Mouse (Mus musculus): ENCODE data around the gene Rasl10a. TPM values are rescaled to one million over a fixed set of nuclear protein-coding genes. Genes with fewer than 3 reads are reported as not detected.

Gene Rasl10a
- polyA plus RNA-seq, 1 experiment from 2014 or later = 0.75 TPM

DNA sequence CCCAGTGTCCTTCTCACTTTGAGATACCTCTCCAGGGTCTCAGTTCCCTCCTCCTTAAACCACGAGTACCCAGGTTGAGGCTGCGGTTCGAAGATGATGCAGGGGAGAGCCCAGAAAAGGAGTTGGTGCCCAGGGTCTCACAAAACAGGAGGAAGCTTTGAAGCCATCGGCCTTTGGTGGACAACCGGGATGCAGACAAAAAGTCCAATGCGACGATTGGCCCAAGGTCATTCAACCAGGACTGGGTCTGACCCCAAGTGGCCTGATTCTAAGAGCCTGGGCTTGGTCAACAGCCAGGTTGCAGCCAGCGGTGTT lies 430 bp upstream of the Rasl10a start:
- Histone ChIP-seq H3K9ac (ENCODE audit: low read depth, low read length) (no peak overlapping the region), H3K27ac (ENCODE audit: low read depth, low read length) (no peak overlapping the region), H3K4me3 (ENCODE audit: low read depth, low read length) (peak overlapping the region; percentile 54), H3K9me3 (ENCODE audit: control insufficient read depth, low read length) (no peaks in the 10 kb centered on the region), H3K4me2 (peak overlapping the region; percentile 86), H3K36me3 (ENCODE audit: control insufficient read depth, insufficient read depth, low read length) (no peaks in the 10 kb centered on the region), H3K27me3 (replicated peaks; ENCODE audit: control insufficient read depth, insufficient read depth, low read length) (peaks cover 72% of the 10 kb centered on the region), H3K4me1 (replicated peaks; ENCODE audit: control insufficient read depth, insufficient read depth, low read length) (peaks cover 33% of the 10 kb centered on the region)
- no peak for ATAC-seq (replicated peaks; ENCODE audit: low FRiP score)
- 22% methylated on average over 8 of the region's 8 CpGs for WGBS
- DNase-seq (ENCODE audit: low spot score) = no peak

- DNase-seq (ENCODE audit: low spot score) (no peak), ATAC-seq (replicated peaks; ENCODE audit: low FRiP score) (no peak)
- Histone ChIP-seq H3K27me3 (replicated peaks; ENCODE audit: control insufficient read depth, insufficient read depth, low read length) (peaks cover 84% of the 10 kb centered on the region), H3K4me3 (ENCODE audit: low read depth, low read length) (no peak overlapping the region), H3K4me1 (replicated peaks; ENCODE audit: control insufficient read depth, insufficient read depth, low read length) (peaks cover 36% of the 10 kb centered on the region), H3K9ac (ENCODE audit: low read depth, low read length) (no peak overlapping the region), H3K27ac (ENCODE audit: low read depth, low read length) (no peak overlapping the region), H3K9me3 (ENCODE audit: control insufficient read depth, low read length) (no peaks in the 10 kb centered on the region), H3K36me3 (ENCODE audit: control insufficient read depth, insufficient read depth, low read length) (no peaks in the 10 kb centered on the region), H3K4me2 (no peak overlapping the region)
- 37% methylated on average over 9 of the region's 9 CpGs for WGBS
Measured at GRCm38 (mm10) chr11:5058783-5059182, 855 bp downstream of the Rasl10a start.

DNA sequence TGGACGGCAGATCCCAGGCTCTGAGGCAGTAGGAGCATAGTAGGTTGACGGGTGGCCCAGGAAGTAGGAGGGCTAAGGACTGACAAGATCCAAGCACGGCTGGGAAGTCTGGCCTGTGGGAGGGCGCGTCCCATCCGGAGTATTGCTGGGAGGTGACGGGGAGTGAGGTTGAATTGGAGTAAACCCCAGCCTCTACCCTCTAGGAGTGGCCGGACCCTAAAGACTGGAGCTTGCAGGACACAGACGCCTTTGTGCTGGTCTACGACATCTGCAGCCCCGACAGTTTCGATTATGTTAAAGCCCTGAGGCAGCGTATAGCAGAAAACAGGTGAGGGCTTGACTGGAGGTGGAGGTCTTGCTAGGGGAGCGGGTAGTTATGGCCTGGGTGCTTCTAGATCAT lies 1.3 kb downstream of the Rasl10a start:
- no peak overlapping the region for H3K9ac ChIP-seq (ENCODE audit: low read depth, low read length)
- no peaks in the 10 kb centered on the region for H3K9me3 ChIP-seq (ENCODE audit: control insufficient read depth, low read length)
- ATAC-seq (replicated peaks; ENCODE audit: low FRiP score) (no peak), DNase-seq (ENCODE audit: low spot score) (no peak)
- 30% methylated on average over 14 of the region's 14 CpGs for WGBS
- no peak overlapping the region for H3K27ac ChIP-seq (ENCODE audit: low read depth, low read length)
- no peaks in the 10 kb centered on the region for H3K36me3 ChIP-seq (ENCODE audit: control insufficient read depth, insufficient read depth, low read length)
- H3K4me1 ChIP-seq (replicated peaks; ENCODE audit: control insufficient read depth, insufficient read depth, low read length) = peaks cover 36% of the 10 kb centered on the region
- no peak overlapping the region for H3K4me2 ChIP-seq
- no peak overlapping the region for H3K4me3 ChIP-seq (ENCODE audit: low read depth, low read length)
- H3K27me3 ChIP-seq (replicated peaks; ENCODE audit: control insufficient read depth, insufficient read depth, low read length) = peaks cover 88% of the 10 kb centered on the region

DNA sequence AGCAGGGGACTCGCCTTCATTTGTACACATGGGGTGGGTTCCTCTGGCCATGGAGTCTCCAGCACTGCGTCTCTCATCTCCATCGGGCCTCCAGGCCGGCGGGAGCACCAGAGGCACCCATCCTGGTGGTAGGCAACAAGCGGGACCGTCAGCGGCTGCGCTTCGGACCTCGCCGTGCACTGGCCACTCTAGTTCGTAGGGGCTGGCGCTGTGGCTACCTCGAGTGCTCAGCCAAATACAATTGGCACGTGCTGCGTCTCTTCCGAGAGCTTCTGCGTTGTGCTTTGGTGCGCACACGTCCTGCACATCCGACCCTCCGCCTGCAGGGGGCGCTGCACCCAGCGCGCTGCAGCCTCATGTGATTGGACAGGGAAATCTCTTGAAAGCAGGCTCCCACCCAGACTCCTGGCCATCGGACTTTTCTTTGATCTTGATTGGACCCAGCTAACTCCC lies 1.8 kb downstream of the Rasl10a start:
- Histone ChIP-seq H3K9me3 (ENCODE audit: control insufficient read depth, low read length) (no peaks in the 10 kb centered on the region), H3K27me3 (replicated peaks; ENCODE audit: control insufficient read depth, insufficient read depth, low read length) (peaks cover 89% of the 10 kb centered on the region), H3K36me3 (ENCODE audit: control insufficient read depth, insufficient read depth, low read length) (no peaks in the 10 kb centered on the region), H3K27ac (ENCODE audit: low read depth, low read length) (no peak overlapping the region), H3K9ac (ENCODE audit: low read depth, low read length) (no peak overlapping the region), H3K4me1 (replicated peaks; ENCODE audit: control insufficient read depth, insufficient read depth, low read length) (peaks cover 36% of the 10 kb centered on the region), H3K4me3 (ENCODE audit: low read depth, low read length) (no peak overlapping the region), H3K4me2 (no peak overlapping the region)
- ATAC-seq (replicated peaks; ENCODE audit: low FRiP score) (no peak), DNase-seq (ENCODE audit: low spot score) (no peak)
- 10% methylated on average over 27 of the region's 27 CpGs for WGBS

DNA sequence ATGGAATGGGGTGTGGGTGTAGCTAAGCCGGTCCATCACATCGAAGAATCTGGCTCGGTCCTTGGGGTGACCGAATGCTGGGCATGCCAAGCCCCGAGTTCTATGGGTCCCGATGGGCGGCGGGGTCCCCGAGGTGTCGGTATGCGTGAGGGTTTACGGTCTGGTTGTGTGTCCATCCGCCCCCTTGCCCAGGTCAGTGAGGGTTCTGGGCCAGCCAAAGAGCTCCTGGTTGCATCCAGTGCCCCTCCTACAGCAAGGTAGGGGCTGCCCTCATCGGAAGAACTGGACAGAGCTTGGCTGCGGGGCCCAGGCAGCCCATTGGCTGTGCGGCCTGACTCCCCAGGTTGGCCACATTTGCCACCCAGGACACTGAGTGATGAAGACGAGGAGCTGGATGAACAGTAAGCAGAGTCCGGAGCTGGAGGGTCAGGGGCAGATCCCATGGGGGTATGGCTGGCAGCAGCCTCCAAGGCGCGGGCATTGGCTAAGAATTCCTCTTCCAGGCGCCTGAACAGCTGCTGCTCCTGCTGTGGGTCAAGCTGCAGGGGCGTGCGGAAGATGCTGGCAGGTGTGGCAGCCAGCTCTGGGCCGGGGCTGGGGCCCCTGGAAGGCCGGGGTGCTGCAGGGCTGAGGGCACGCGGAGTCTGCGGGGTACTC lies 3.0 kb downstream of the Rasl10a start:
- ATAC-seq (replicated peaks; ENCODE audit: low FRiP score) = no peak
- no peaks in the 10 kb centered on the region for H3K36me3 ChIP-seq (ENCODE audit: control insufficient read depth, insufficient read depth, low read length)
- H3K4me3 ChIP-seq (ENCODE audit: low read depth, low read length) = peak overlapping the region; percentile 42
- H3K9me3 ChIP-seq (ENCODE audit: control insufficient read depth, low read length) = no peaks in the 10 kb centered on the region
- H3K27ac ChIP-seq (ENCODE audit: low read depth, low read length) = no peak overlapping the region
- WGBS = 62% methylated on average over 28 of the region's 28 CpGs
- DNase-seq (ENCODE audit: low spot score) = no peak
- peak overlapping the region; percentile 71 for H3K4me2 ChIP-seq
- H3K4me1 ChIP-seq (replicated peaks; ENCODE audit: control insufficient read depth, insufficient read depth, low read length) = peaks cover 36% of the 10 kb centered on the region
- peaks cover 82% of the 10 kb centered on the region for H3K27me3 ChIP-seq (replicated peaks; ENCODE audit: control insufficient read depth, insufficient read depth, low read length)
- H3K9ac ChIP-seq (ENCODE audit: low read depth, low read length) = no peak overlapping the region; the same call in 1 of the 2 replicates

DNA sequence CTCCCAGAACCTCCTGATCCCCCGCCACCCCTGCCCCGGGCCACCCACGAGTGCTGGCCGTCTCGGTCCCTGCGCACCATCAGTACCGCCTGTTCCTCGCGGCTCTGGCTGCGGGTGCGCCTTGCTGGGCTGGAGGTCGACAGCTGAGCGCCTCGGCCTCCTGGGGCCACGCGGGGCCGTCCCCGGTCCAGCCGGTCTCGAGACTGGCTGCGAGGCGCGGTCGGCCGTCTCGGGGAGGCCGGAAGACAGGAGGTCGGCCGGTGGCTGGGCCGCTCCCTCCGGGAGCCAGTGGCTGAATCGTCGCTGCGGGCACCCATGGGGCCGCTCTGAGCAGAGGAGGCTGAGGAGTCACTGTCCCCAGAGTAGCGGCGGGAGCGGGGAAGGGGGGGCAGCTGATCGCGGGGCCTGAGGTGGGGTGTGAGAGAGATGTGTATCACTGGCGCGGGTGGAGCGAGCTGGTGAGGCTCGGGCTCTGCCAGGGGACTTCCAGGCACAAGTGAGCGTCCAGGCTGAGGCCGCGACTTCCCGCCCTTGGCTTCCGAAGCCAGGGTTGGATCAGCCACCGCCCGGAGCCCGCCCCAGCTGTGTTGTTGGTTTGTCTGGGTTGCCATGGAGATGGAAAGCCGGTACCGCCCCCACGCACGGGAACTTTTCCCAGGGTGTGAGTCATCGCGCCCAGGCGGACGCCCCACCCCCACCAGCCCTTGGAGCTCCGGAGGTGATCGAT lies 3.6 kb downstream of the Rasl10a start:
- ATAC-seq (replicated peaks; ENCODE audit: low FRiP score) (peak; percentile 10), DNase-seq (ENCODE audit: low spot score) (peak; percentile 83)
- H3K9me3 ChIP-seq (ENCODE audit: control insufficient read depth, low read length) = no peaks in the 10 kb centered on the region
- peak overlapping the region; percentile 71 for H3K4me2 ChIP-seq
- H3K27me3 ChIP-seq (replicated peaks; ENCODE audit: control insufficient read depth, insufficient read depth, low read length) = peaks cover 75% of the 10 kb centered on the region
- H3K4me3 ChIP-seq (ENCODE audit: low read depth, low read length) = peak overlapping the region; percentile 42
- no peak overlapping the region for H3K27ac ChIP-seq (ENCODE audit: low read depth, low read length)
- peak overlapping the region; percentile 26 for H3K9ac ChIP-seq (ENCODE audit: low read depth, low read length)
- H3K4me1 ChIP-seq (replicated peaks; ENCODE audit: control insufficient read depth, insufficient read depth, low read length) = peaks cover 36% of the 10 kb centered on the region
- WGBS = 7% methylated on average over 62 of the region's 62 CpGs
- H3K36me3 ChIP-seq (ENCODE audit: control insufficient read depth, insufficient read depth, low read length) = no peaks in the 10 kb centered on the region

- Histone ChIP-seq H3K9ac (ENCODE audit: low read depth, low read length) (no peak overlapping the region), H3K36me3 (ENCODE audit: control insufficient read depth, insufficient read depth, low read length) (no peaks in the 10 kb centered on the region), H3K4me1 (replicated peaks; ENCODE audit: control insufficient read depth, insufficient read depth, low read length) (peaks cover 36% of the 10 kb centered on the region), H3K4me2 (peak overlapping the region; percentile 71), H3K9me3 (ENCODE audit: control insufficient read depth, low read length) (no peaks in the 10 kb centered on the region), H3K27me3 (replicated peaks; ENCODE audit: control insufficient read depth, insufficient read depth, low read length) (peaks cover 67% of the 10 kb centered on the region), H3K27ac (ENCODE audit: low read depth, low read length) (no peak overlapping the region), H3K4me3 (ENCODE audit: low read depth, low read length) (peak overlapping the region; percentile 42)
- DNase-seq (ENCODE audit: low spot score) = no peak
- no peak for ATAC-seq (replicated peaks; ENCODE audit: low FRiP score)
- 33% methylated on average over 13 of the region's 13 CpGs for WGBS
Measured at GRCm38 (mm10) chr11:5062326-5062725, 4.4 kb downstream of the Rasl10a start.

DNA sequence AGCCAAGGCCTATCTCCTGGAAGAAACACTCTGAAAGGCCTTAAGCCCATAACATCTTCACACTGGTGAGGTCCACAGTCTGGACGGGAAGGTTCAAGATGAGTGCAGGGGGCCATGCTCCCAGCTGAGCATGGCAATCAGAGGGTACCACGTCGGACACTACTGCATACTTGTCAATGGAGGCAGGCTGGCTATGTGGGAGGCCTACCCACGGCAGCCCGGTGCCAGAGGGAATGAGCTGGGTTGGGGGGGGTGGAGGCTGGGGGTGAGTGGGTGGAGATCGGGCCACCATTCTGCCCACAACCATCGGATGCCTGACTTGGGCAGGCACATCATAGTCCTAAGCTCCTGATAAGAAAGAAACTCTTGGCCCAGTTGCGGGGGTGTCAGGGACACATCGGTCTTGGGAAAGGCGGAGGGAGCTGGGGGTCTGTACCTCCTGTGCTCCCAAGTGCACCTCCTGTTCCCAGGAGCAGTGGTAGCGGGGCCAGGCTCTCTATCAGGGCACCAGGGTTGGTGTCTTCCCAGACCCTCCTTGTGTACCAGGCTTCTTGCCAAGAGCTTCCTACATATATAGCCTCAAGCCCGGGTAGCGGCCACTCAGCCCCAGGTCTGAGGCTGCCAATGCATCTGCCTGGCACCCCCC lies 5.1 kb downstream of the Rasl10a start:
- H3K9ac ChIP-seq (ENCODE audit: low read depth, low read length) = no peak overlapping the region
- no peaks in the 10 kb centered on the region for H3K36me3 ChIP-seq (ENCODE audit: control insufficient read depth, insufficient read depth, low read length)
- peaks cover 32% of the 10 kb centered on the region for H3K4me1 ChIP-seq (replicated peaks; ENCODE audit: control insufficient read depth, insufficient read depth, low read length)
- H3K9me3 ChIP-seq (ENCODE audit: control insufficient read depth, low read length) = no peaks in the 10 kb centered on the region
- no peak overlapping the region for H3K27ac ChIP-seq (ENCODE audit: low read depth, low read length)
- DNase-seq (ENCODE audit: low spot score) (no peak), ATAC-seq (replicated peaks; ENCODE audit: low FRiP score) (no peak)
- peak overlapping the region; percentile 71 for H3K4me2 ChIP-seq
- H3K27me3 ChIP-seq (replicated peaks; ENCODE audit: control insufficient read depth, insufficient read depth, low read length) = peaks cover 61% of the 10 kb centered on the region
- 68% methylated on average over 13 of the region's 13 CpGs for WGBS
- peak overlapping the region; percentile 19; the same call in 1 of the 2 replicates for H3K4me3 ChIP-seq (ENCODE audit: low read depth, low read length)

Measured in liver, embryonic 11.5 days (tissue).